Mouse (Mus musculus) CD8-positive naive resting alpha-beta T cell, adult 2 months (primary cell): ENCODE results near the gene Relb.
A peak's percentile ranks its signal among the peaks of the same experiment; 100 is the strongest.

Source experiments
- DNase-seq, 2 experiments: peaks; one replicate each; pipeline ENCODE4 v3.0.0; 2022; ENCODE audit warnings: low read depth in 2 of 2, low spot score in 2 of 2

Gene Relb

DNA sequence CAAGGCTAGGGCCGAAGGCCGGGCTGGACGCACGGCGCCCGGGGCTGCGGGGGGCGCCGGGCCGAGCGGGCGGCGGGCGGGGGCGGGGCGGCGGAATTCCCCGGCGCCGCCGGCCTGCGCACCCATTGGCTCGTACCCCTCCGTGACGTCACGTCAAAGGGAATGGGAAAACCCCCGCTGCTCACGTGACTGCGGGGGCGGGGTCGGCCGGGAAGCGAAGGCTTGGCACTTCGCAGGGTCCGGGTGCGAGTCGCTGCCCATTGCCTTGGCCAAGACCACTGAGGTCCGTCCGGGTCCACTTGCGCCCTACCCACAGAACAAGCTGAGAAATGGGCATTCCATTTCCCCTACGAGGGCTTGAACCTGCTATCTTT is at the start of gene Relb:
Gene Relb, minus strand, starts transcription at position 78 of the 374 bp plus-strand sequence.
- peak; percentile 82 for DNase-seq

DNA sequence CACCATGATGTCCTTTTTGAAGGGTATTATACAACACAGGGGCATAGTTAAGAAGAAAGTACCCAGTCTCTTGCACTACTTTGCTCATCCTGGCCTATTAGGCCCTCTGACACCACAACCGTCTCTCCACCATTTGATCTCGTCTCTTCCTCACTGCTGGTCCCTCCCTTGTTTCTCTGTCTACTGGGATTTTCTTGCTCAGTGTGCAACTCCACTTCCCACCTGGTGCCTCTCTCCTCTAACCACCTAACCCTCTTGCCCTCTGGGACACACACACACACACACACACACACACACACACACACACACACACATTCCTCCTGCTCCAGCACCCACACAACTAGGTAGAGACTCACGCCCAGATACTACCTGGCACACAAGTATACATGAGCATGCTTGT is 49.7 kb upstream of the Relb start:
- no peak for DNase-seq

DNA sequence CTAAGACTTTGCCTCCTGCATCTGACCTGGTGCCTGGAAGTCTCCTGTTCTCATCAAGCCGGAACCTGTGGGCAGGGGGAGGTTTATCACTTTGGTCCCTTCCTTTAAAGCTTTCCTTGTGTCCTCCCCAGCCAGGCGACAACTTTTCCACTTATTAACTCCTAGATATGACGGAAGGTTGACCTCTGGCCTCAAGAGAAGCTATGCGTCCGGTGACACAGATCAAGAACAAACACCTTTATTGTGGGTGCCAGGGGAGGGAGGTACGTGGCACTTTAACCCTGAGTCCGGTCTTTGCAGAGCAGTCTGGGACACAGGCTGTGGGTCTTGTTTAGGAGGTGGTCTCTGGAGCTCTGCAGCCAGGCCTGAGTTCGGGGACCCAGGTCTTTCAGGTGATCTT is 48.6 kb upstream of the Relb start, which contains the start of gene Apoc2:
Gene Apoc2, minus strand, starts transcription at position 70 of the 400 bp plus-strand sequence.
- DNase-seq: no peak

DNA sequence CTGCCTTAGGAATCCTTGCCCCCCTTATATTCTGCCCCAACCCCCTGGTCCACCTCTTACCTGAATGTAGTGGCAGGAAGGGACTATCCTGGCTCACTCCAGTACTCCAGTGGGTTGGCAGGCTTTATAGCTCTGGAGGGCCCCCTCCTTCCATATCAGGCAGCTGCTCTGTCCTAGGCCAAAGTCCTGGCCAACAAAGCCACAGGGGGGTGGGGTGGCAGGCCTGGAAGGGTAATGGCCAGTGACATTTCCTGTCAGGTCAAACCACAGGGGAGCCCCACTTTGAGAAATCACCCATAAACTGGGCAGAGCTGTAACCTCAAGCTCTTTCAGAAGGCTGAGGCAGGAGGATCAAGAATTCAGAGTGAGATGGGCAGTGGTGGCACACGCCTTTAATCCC is 47.4 kb upstream of the Relb start:
- DNase-seq: no peak

DNA sequence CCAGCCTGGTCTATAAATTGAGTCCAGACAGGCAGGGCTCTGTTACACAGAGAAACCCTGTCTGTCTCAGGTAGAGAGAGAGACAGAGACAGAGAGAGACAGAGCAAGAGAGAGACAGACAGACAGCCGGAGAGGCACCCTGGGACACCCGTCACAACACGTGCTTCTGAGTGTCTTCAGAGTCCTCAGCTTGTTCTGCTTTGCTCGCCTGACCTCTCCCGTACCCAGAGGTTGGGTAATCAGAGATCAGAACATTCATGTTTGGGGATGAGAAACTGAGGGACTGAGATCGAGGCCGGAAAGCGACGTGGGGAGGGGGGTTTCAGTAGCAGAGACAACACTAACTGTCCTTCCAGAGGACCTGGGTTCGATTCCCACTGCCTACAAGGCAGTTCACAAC is 46.6 kb upstream of the Relb start:
- no peak for DNase-seq

DNA sequence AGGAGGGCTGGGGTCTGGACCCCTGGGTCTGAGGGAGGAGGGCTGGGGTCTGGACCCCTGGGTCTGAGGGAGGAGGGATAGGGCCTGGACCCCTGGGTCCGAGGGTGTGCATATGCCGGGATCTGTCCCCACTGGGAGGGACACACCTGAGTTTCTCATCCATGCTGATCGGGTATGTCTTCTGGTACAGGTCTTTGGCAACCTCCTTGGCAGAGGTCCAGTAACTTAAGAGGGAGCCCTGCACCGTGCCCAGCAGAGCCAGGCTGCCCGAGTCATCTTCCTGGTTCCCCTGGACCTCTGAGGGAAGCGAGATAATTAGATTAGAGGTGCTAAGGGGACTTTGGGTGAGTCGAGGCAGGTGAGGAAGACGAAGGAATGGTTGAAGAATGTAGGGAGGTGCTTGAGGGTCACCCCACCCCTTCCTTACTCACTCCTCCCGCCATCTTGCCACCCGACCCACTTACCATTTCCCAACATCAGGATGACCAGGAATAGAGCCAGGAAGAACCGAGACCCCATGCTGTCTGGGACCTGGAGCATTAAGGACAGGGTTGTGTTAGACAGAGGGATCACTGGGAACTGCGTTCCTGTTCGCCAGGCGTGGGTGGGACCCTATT is 44.0 kb upstream of the Relb start:
- DNase-seq: no peak

DNA sequence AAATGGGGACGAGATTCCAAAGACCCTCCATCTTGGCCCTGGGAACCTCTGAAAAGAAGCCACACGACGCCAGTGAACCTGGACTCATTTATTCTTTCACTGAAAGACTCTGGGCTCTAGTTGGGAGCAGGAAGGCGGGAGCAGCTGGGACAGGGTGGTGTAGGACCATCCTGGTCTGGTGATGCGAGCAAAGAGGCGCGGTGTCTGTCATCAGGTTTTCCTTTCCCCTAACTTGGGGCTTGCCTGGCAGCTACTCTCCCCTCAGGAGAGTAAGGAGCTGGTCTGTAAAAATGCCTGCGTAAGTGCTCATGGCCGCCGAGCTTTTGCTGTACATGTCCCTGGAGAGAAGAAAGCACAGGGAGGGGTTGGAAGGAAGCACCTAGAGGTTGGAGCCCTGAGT is 42.3 kb upstream of the Relb start:
- DNase-seq: no peak

DNA sequence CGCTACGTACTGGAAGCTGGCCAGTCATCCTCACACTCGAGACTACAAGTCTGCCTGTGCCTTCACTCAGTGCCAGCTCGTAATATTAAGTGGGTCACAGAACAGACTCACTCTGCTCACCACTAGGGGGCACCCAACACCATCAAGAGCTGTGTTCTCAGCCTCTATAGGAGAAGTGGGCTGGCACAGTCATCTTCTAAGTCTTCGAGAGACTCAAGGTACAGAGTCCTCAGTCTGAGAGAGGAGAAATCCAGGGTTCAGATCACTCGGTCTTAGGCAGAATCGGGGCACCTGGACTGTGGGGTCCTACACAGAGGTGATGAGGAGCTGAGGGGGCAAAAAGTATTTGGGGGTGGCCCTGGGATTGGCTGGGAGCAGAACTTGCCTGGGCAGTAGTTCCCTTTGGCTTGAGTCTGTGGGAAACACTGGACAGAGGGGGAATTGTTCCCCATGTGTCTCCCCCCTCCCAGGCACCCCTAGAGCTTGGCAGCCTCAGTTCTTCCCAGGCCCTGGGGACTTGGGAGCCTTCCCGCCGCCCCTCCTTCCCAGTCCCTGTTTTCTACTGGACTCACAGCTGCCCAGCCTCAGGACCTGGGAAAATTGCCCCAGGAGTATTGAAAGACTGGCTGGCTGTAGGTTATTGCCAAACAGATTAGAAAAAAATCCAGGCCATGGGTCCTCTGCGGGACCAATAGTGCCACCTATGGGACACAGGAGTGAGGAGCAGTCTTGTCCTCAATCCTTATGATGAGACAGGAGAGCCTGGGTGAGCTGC is 39.9 kb upstream of the Relb start:
- peak; percentile 82 to 86 for DNase-seq

DNA sequence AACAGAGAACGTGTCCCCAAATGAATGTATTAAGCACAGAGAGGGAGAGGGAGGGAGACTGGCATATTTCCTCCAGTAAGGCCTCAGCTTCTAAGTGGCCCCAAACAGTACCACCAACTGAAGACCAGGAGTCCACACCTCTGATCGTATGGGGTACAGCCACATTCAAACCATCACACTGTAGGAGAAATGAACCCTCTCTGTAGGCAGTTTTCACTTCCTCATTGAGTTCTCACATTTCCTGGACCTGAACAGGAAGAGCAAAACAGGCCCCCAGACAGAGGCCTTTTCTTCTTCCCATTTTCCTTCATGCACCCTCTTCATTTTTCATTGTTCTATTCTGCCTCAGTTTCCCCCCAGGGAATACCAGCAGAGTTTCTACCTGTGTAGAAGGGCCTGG is 38.2 kb upstream of the Relb start:
- no peak for DNase-seq

DNA sequence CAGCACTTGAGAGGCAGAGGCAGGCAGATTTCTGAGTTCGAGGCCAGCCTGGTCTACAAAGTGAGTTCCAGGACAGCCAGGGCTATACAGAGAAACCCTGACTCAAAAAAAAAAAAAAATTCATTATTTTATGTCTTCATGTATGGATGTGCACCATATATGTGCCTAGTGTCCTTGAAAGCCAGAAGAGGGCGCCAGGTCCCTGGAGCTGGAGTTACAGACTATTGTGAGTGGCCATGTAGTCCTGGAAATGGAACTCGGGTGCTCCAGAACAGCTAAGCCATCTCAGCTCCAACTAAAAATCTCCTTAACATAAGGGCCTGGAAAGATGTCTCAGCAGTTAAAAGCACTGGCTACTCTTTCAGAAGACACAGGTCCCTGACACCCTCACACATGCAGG is 37.5 kb upstream of the Relb start:
- no peak for DNase-seq

DNA sequence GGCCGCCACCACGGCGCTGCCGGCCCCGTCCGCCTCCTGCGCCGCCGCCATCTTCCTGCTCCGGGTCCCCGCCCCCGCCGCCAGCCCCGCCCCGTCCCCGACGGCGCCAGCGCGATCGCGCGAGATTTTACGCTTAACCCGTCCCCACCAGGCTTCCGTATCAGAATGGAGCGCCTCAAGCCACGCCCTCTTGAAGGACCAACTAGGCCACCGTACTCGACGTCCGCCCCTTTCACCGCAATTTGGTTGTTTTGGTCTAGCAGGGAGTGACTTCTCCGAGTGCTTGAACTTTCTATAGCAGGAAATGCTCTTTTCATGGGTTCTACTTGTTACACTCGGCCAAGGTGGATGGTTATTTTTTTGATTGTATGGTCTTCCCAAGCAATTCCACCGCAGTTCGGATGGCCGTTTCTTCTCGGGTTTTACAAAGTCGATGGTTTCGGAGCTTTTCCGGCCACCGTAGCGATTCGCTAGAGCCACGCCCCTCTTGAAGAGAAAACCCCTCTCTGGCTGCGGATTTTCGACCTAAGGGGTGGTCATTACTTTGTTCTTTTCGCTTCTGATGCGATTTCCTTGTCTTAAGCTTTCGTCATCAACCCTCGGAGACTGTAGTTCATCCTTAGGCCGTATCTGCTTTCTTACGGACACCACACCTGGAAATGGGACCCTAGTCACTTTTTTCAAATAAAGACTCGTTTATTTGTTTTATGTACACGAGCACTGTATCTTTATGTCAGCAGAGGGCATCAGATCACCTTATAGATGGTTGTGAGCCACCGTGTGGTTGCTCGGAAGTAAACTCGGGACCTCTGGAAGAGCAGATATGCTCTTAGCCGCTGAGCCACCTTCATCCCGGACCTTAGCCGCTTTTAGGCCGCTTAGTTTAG is 36.0 kb upstream of the Relb start, which contains the start of gene Clptm1:
Gene Clptm1, minus strand, starts transcription at position 79 of the 887 bp plus-strand sequence.
- DNase-seq: peak; percentile 98

DNA sequence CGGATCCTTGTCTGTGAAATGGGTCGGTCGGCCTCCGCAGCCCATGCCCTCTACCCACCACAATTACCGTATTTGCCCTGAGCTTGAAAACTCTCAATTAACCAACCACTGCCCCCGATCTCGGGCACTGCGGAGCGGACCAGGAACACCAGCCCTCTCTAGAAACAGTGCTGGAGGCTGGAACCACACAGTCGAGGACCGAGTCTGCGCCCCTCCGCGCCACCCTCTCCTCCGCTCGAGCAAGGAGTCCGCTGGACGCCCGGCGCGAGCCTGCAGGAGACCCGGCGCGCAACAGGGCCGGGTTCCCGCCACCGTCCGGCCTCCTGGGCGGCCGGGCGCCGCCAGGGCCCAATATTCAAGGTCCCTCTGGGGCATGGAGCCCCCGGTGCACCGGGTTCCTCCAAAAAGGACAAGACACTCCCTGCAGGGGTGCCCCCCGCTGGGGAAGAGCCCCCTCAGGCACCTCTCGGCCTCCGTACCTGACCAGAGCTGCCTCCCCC is 35.3 kb upstream of the Relb start:
- DNase-seq: no peak

DNA sequence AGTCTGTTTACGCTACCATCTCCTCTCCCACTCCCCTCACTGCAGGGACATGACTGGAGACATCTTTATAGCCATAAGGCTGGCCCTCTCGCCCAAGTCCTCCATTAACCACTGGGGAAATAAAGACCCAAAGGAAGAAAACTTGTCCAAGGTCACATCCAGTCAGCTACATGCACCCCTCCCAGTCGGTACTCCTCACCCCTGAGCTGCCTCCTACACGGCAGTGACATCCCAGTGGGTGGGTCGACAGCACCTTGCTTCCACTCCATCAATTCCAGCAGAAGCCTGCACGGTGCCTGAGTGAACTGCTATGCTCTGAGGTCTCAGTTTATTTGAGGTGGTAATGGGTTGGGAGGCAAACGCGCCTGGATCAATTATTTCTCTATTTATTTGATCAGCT is 34.7 kb upstream of the Relb start:
- DNase-seq: peak in 1 of 2 experiments; percentile 8

DNA sequence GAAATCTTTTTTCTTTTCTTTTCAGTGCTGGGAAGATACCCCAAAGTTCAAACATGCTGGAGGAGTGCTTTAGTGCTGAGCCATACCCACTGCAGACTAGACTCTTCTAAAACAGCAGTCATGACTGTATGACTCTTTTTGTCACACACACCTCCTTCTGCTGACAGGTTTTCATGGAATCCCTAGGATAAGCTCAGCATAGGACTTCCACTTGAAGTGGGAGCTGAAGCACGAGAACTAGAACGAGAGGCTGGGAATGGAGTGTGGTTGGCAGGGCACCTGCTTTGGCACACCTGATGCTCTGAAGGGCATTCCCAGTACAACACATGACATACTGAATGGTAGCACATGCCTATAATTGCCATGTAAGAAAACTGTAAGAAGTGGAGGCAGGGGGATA is 23.4 kb upstream of the Relb start:
- DNase-seq: no peak

DNA sequence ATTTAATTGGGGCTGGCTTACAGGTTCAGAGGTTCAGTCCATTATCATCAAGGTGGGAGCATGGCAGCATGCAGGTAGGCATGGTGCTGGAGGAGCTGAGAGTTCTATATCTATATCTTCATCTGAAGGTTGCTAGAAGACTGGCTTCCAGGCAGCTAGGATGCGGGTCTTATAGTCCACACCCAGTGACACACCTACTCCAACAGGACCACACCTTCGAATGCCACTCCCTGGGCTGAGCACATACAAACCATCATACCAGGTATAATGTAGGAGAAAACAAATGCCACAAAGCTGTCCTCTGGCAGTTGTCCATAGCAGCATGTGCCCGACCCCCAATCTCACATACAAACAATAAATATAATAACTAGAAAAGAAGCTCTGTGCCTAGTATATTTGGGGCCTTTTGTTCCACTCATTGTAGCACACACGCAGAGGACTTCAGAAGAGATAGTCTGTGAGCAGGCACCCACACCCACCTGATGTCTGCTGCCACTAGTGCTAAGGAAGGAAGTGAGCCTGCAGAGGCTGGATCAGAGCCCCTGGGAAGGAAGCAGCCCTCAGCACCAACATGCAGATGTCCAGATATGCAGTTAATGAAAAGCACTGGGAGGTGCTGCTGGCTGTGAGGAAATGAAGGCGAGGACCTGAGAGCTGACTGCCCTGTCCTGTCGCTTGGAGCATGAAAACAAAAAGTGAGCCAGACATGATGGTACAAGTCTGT is 22.0 kb upstream of the Relb start:
- no peak for DNase-seq

DNA sequence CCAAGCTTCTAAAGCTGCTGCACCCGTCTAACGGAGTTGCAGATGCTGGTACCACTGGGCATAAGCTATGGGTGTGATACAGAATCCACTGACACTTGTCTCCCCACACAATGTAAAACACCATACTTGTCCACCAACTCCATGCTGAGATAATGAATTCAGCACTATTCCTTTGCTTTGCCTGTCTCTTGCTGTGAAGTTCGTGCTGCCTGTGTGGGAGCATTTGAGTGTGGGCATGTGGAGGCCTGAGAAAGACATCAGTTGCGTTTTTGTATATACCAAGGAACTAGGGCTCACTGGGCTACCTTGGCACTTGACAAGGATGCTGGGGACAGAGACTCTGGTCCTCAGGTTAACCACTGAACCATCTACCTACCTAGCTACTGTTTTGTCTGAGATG is 12.0 kb upstream of the Relb start:
- no peak for DNase-seq

DNA sequence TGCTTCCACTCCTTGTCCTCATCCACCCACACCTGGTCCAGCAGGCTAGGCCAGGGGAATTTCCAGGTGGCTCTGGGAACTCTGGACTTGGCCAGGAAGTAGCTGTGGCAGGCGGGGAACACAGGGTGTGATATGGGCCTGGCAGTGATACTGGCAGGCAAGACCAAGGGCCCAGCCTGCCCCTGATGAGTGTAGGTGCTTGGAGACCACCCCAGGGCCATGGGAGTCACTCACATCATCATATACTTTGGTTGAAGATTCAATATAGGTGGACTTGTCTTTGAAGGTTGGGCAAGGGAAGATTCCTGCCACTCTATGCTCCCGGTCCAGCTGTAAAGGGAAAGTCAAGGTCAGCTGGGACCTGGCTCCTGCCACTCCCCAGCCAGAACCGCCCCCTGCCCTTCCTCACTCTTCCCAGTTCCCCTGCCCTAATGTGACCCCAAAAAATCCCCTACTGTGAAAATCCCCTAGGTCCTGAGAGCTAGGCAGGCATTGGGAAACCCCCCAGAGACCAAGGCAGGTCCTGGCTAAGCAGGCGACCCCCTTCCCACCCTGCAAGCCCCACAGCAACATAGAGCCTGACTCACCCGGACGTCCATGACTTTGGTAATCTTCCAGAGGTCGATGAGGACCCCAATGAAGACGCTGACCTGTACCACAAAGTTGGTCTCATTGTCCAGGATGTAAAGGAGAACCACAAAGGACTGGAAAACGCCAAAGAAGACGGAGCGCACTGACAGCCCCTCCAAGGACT is 6.0 kb upstream of the Relb start:
- DNase-seq: no peak

DNA sequence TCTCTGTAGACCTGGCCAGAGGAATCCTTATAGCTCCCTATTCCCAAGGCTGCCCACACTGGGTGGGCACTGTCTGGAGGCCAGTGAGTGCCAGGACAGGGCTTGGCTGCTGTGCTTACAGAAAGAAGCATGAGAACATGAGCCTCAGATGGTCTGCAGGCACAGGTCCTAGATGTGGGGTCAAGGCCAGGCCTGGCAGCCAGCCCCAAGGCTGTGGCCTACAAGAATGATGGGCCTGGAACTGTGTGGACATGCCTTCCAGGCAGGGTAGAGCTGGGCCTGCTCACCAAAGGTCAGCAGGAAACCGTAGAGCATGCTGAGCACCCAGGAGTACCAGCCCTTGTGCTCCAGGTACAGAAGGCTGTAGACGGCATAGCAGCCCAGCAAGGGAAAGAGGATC is 5.4 kb upstream of the Relb start:
- DNase-seq: no peak

DNA sequence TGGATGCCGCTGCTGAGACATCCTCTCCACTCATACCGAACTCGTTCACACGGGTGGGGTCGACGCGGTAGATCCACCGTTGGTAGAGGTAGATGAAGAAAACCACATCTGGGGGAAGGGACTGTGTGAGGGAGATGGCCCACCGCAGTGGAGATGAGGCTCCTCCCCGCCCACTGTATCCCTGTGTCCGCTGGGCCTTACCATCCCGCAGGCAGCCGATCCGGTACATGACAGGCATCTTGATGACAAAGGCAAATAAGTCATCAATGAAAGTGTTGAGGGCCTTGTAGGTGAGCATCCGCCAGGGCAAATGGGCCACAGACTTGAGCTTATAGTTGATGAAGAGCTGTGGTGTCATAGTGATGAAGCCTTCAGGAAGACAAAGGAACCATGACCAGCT is 4.6 kb upstream of the Relb start:
- no peak for DNase-seq

DNA sequence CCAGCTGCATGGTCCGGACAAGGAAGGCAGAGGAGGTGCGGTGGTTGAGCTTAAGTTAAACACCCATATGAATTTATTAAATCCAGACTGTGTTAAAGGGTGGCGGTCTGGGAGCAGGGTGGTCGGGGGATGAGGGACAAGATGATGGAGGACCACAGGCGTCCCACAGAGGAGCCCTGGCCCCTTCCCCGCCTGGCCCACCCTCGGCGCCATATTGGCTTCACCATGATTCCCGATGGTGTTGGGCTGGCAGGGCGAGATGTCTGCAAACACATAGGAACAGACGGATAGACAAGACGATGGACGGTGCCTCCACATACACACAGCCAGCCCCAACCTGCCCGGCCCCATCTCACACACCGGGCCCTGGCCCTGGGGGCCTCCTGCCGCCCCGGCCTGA is 4.0 kb upstream of the Relb start:
- DNase-seq: no peak
